Mouse (Mus musculus): ENCODE data around the gene Dtnbp1.

- TF ChIP-seq POLR2A (IDR thresholded peaks at IDR 0.05; ENCODE audit: low read depth, low read length) (no peak), CTCF (IDR thresholded peaks at IDR 0.05; ENCODE audit: extremely low read depth, insufficient read depth, insufficient read length, insufficient replicate concordance) (no peak)
Measured at GRCm38 (mm10) chr13:44903416-44903815, 98.5 kb downstream of the Dtnbp1 start.

Data from spleen, adult 2 months (tissue).